Mouse (Mus musculus) liver, embryonic 11.5 days (tissue): ENCODE measurements around the gene Gpr63. TPM values are rescaled to one million over a fixed set of nuclear protein-coding genes. Genes with fewer than 3 reads are reported as not detected.
"Not testable (repeated sequence)": the region's sequence is repeated elsewhere in the genome, so short reads cannot be mapped to it uniquely, and the experiment has no call there.

Experiments used
- ATAC-seq: fragments of 200-750 bp; cut with Nextera tagmentation; replicated peaks from 2 replicates; pipeline ENCODE4 v1.8.0; 2017; ENCODE audit warnings: moderate number of reproducible peaks, mild to moderate bottlenecking, moderate TSS enrichment, moderate library complexity; ENCODE audit not compliant: low FRiP score
- DNase-seq: peaks from one replicate; pipeline ENCODE4 v3.0.0-alpha.2; 2017; ENCODE audit warnings: low spot score
- H3K27ac ChIP-seq: fragments of 300-500 bp; sonication (generic); 2 replicates; pipeline ENCODE4 v1.5.1; 2014; ENCODE audit warnings: mild to moderate bottlenecking, low read depth, low read length, control low read depth
- H3K27me3 ChIP-seq: fragments of 300-500 bp; sonication (generic); replicated peaks from 2 replicates; pipeline ENCODE4 v1.6.1; 2014; ENCODE audit warnings: low read length, mixed read lengths; ENCODE audit not compliant: control insufficient read depth, insufficient read depth
- H3K36me3 ChIP-seq: fragments of 300-500 bp; sonication (generic); 2 replicates; pipeline ENCODE4 v1.6.1; 2014; ENCODE audit warnings: mild to moderate bottlenecking, low read length, moderate library complexity, mixed read lengths; ENCODE audit not compliant: control insufficient read depth, insufficient read depth
- H3K4me1 ChIP-seq: fragments of 300-500 bp; sonication (generic); replicated peaks from 2 replicates; pipeline ENCODE4 v1.6.1; 2014; ENCODE audit warnings: low read length, mixed read lengths; ENCODE audit not compliant: control insufficient read depth, insufficient read depth
- H3K4me2 ChIP-seq: fragments of 300-500 bp; sonication (generic); 2 replicates; pipeline ENCODE4 v1.6.1; 2014; ENCODE audit warnings: mild to moderate bottlenecking, control low read depth, moderate library complexity
- H3K4me3 ChIP-seq: fragments of 300-500 bp; sonication (generic); 2 replicates; pipeline ENCODE4 v1.5.1; 2014; ENCODE audit warnings: low read depth, low read length, control low read depth
- H3K9ac ChIP-seq: fragments of 300-500 bp; sonication (generic); 2 replicates; pipeline ENCODE4 v1.6.1; 2014; ENCODE audit warnings: low read depth, low read length, control low read depth
- H3K9me3 ChIP-seq: fragments of 300-500 bp; sonication (generic); 2 replicates; pipeline ENCODE4 v1.6.1; 2016; ENCODE audit warnings: low read length, inconsistent platforms, mixed read lengths; ENCODE audit not compliant: control insufficient read depth
- WGBS: fragments of 180-500 bp; shearing (Covaris S2); extraction: QIAGEN DNeasy Blood & Tissue Kit; methylation state at CpG from one replicate; pipeline ENCODE4 v1.1.7; 2014; 5-methylcytosine and 5-hydroxymethylcytosine counted together
- polyA plus RNA-seq: library from polyadenylated mRNA; unstranded; fragments of >200 nt; fragmentation: Nextera tagmentation; extraction: Ambion mirVana; gene quantifications from 2 replicates; pipeline ENCODE4 v1.2.1, GENCODE M21; 2014

The Gpr63 gene
- polyA plus RNA-seq, 1 experiment from 2014 or later: 1.2 TPM

DNA sequence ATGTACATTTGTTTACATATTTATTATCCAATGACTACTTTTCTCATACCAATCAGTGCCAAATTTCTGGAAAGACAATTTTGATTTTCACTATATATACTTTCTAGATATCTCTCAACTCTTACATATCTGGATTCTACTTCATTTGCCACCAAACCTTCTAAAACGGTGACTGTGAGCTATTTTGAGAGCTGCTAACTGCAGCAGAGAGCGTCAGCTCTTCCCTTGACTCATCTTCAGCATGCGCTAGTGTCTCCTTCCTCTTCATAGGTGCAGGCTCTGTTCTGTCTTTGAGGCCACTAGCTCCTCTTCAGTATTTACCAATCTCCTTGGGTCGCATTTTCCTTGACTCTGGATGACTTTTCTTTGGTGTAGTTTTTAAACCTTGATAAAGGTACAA, 63.7 kb downstream of the Gpr63 start:
- no peak overlapping the region for H3K4me3 ChIP-seq
- WGBS: 68% methylated on average over 4 of the region's 4 CpGs

DNA sequence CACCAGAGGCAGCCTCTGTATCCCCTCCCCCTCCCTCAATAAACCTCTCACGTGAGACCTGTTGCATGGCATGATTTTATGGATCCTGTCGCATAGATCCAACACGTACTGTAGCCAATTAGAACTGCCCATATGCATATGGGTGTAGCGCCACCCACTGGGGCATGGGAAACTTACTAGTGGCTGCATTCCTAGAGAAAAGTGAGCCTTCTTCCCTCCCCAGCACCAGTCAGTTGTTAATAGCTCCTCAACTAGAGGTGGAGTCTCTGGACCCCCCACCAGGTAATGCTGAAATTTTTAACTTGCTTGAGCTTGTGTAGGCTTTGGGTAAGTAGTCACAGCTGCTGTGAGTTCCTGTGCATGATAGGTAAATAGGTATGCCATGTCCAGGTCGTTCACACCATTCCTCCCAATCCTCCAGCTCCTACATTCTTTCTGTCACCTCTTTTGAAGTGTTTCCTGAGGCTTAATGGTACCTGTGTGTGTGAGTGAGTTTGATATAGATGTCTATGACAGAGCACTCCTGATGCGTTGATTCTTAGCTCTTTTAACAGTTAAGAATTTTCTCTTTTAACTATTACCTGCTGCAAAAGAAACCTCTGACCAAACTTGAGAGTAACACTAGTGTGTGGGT, 69.1 kb downstream of the Gpr63 start:
- Histone ChIP-seq H3K27me3 (no peaks in the 10 kb centered on the region), H3K9me3 (no peaks in the 10 kb centered on the region), H3K36me3 (no peaks in the 10 kb centered on the region), H3K4me2 (no peak overlapping the region), H3K9ac (no peak overlapping the region), H3K27ac (no peak overlapping the region), H3K4me1 (no peaks in the 10 kb centered on the region), H3K4me3 (no peak overlapping the region)
- 23% methylated on average over 6 of the region's 6 CpGs for WGBS
- DNase-seq (no peak), ATAC-seq (no peak)

More for the DNA sequence above, 63.7 kb downstream of the Gpr63 start:
- DNase-seq: no peak
- Histone ChIP-seq H3K4me2 (no peak overlapping the region), H3K36me3 (no peaks in the 10 kb centered on the region), H3K4me1 (no peaks in the 10 kb centered on the region), H3K9ac (no peak overlapping the region), H3K27ac (no peak overlapping the region), H3K27me3 (no peaks in the 10 kb centered on the region), H3K9me3 (no peaks in the 10 kb centered on the region)
- no peak for ATAC-seq

DNA sequence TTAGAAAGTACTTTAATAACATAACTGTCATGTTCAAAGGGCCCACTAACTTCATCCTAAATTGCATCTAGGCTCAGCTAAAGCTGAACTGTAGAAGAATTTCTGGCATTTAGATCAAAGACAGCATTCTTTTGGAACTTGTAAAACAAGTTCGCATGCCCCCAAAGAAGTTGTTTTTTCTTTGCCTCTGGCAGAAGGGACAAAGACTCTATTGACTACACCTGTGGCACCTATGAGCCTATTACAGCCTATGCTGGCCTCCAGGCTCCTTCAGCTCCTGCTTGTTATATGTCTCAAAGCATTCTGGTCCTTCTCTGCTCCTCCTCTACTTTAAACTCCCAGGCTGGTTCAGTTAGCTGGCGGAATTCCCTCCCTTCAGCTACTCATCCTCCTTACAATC, 69.6 kb downstream of the Gpr63 start:
- no peaks in the 10 kb centered on the region for H3K4me1 ChIP-seq
- H3K27me3 ChIP-seq: no peaks in the 10 kb centered on the region
- H3K4me2 ChIP-seq: no peak overlapping the region
- no peaks in the 10 kb centered on the region for H3K9me3 ChIP-seq
- H3K4me3 ChIP-seq: no peak overlapping the region
- 61% methylated on average over 2 of the region's 2 CpGs for WGBS
- no peak overlapping the region for H3K9ac ChIP-seq
- ATAC-seq: no peak
- no peaks in the 10 kb centered on the region for H3K36me3 ChIP-seq
- no peak for DNase-seq
- H3K27ac ChIP-seq: no peak overlapping the region

DNA sequence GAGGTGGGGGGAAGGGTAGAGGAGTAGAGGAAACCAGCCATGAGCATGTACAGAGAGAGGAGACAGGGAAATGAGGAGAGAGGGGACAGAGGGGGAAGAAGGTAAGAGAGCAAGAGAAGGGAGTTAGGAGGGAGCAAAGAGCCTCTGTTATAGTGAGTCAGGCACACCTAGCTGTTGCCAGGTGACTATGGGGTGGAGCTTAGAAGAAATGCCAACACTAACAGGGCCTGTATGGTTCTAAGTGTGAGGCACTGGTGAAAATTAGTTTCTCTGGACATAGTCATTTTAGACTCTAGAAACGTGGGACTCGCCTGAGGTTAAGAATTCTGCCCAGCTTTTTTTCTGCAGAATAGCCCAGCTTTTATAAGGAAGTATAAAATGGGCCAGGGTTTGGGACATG, 71.1 kb downstream of the Gpr63 start:
- no peak for ATAC-seq
- WGBS: 76% methylated on average over 2 of the region's 2 CpGs

DNA sequence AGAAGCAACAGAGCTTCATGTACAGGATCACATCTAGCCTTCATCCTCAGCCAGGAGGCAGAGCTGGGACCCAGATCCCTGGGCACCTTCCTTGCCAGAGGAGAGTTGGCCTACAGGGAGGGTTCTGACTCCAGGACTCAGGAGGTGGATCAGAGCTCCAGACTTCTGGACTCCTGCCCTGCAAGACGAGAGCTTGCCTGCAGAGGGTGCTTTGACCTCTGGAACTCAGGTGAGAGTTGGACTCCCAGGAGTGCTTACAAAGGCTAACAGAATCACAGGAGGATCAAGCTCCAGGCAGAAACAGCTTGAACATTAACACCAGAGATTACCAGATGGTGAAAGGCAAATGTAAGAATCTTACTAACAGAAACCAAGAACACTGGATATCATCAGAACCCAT, 89.3 kb downstream of the Gpr63 start:
- DNase-seq, H3K27me3 ChIP-seq, H3K9me3 ChIP-seq, H3K4me1 ChIP-seq, H3K4me3 ChIP-seq, H3K4me2 ChIP-seq, H3K27ac ChIP-seq, ATAC-seq, H3K36me3 ChIP-seq, H3K9ac ChIP-seq: not testable (repeated sequence)
- 50% methylated on average over 1 of the region's 1 CpGs for WGBS

More for the DNA sequence above, 71.1 kb downstream of the Gpr63 start:
- Histone ChIP-seq H3K9ac (no peak overlapping the region), H3K36me3 (no peaks in the 10 kb centered on the region), H3K27ac (no peak overlapping the region), H3K27me3 (no peaks in the 10 kb centered on the region), H3K4me1 (no peaks in the 10 kb centered on the region), H3K9me3 (no peaks in the 10 kb centered on the region), H3K4me2 (no peak overlapping the region), H3K4me3 (no peak overlapping the region)
- no peak for DNase-seq

Other genes with a start within 250 kb of the Gpr63 start
- 0.34 and 0.51 TPM in 2 replicates for gene Klhl32, start 115.3 kb upstream of the Gpr63 start, polyA plus RNA-seq
- gene Ndufaf4, start 68.3 kb upstream of the Gpr63 start, polyA plus RNA-seq: 82.6 and 83.9 TPM in 2 replicates